Mouse (Mus musculus) CH12.LX (cell line): ENCODE data around the gene Pramel4. TPM values are rescaled to one million over a fixed set of nuclear protein-coding genes. Genes with fewer than 3 reads are reported as not detected.
"Not testable (repeated sequence)": the region's sequence is repeated elsewhere in the genome, so short reads cannot be mapped to it uniquely, and the experiment has no call there.

ENCODE experiments used
- DNase-seq: peaks from one replicate; pipeline ENCODE4 v3.0.0-alpha.2; 2013; ENCODE audit errors: extremely low read depth
- H3K27ac ChIP-seq: 2 replicates; pipeline ENCODE4 v1.5.1; 2012; ENCODE audit warnings: low read depth, mild to moderate bottlenecking, control low read depth, moderate library complexity; ENCODE audit not compliant: insufficient read depth
- H3K27me3 ChIP-seq: replicated peaks from 2 replicates; pipeline ENCODE3; 2012; ENCODE audit warnings: inconsistent platforms
- H3K36me3 ChIP-seq, 2 experiments: replicated peaks in 1 of 2; 2 replicates each; pipeline versions ENCODE3 to v1.6.1; 2012; ENCODE audit warnings: inconsistent platforms in 1 of 2, low read length in 1 of 2, mild to moderate bottlenecking in 1 of 2, mixed read lengths in 1 of 2, moderate library complexity in 1 of 2; ENCODE audit not compliant: control insufficient read depth in 1 of 2, insufficient read depth in 1 of 2
- H3K4me1 ChIP-seq, 2 experiments: 2 replicates each; pipeline ENCODE4 v1.6.1; 2012; ENCODE audit warnings: inconsistent platforms in 1 of 2, moderate library complexity in 1 of 2; ENCODE audit not compliant: insufficient read depth in 2 of 2, control insufficient read depth in 1 of 2
- H3K4me2 ChIP-seq: 2 replicates; pipeline ENCODE4 v1.6.1; 2012; ENCODE audit warnings: low read depth, mild to moderate bottlenecking, control low read depth; ENCODE audit not compliant: poor library complexity, insufficient read depth, severe bottlenecking
- H3K4me3 ChIP-seq, 3 experiments: fragments of 150-350 bp in 1 of 3; sonication (generic) in 1 of 3; replicated peaks in 1 of 3; 2 replicates each; pipeline versions ENCODE3 to v1.5.1; 2011 to 2012; ENCODE audit warnings: low read depth in 2 of 3, low read length in 2 of 3, mild to moderate bottlenecking in 2 of 3, moderate library complexity in 2 of 3, control low read depth in 1 of 3, improper control_type of control experiment in 1 of 3, inconsistent platforms in 1 of 3, mixed read lengths in 1 of 3; ENCODE audit not compliant: poor library complexity in 1 of 3
- H3K79me2 ChIP-seq: replicated peaks from 2 replicates; pipeline ENCODE4 v1.6.1; 2012; ENCODE audit warnings: mild to moderate bottlenecking, moderate library complexity; ENCODE audit not compliant: control insufficient read depth, poor library complexity, insufficient read depth, severe bottlenecking; ENCODE audit errors: extremely low read depth
- H3K9ac ChIP-seq: 2 replicates; pipeline ENCODE4 v1.6.1; 2012; ENCODE audit warnings: low read depth, mild to moderate bottlenecking, control low read depth, moderate library complexity; ENCODE audit not compliant: insufficient read depth
- H3K9me3 ChIP-seq: replicated peaks from 2 replicates; pipeline ENCODE3; 2012; ENCODE audit warnings: low read length, inconsistent platforms, mixed read lengths
- dilution Hi-C: fragments of 300-500 bp; cut with MboI; formaldehyde crosslinking; loops from 2 replicates; pipeline ENCODE4 v1.14.3; 2020; ENCODE audit warnings: low sequenced_read_pairs; ENCODE audit not compliant: extremely low pct_unique_long_range_greater_than_20kb, extremely low pct_ligation_motif_present
- in situ Hi-C: fragments of 300-500 bp; cut with MboI; formaldehyde crosslinking; loops from 3 replicates; pipeline ENCODE4 v1.14.3; 2019; ENCODE audit warnings: low sequenced_read_pairs, low pct_ligation_motif_present, low pct_unique_long_range_greater_than_20kb, mixed read lengths
- polyA plus RNA-seq: library from polyadenylated mRNA; unstranded; fragments of >175 nt; gene quantifications from 2 replicates; pipeline ENCODE4 v1.2.1, GENCODE M21; 2012; ENCODE audit warnings: low read depth; ENCODE audit not compliant: insufficient read length
- total RNA-seq, 2 experiments: library from RNA; depleted of rRNA; stranded (reverse); fragments of 300-350 nt in 1 of 2; fragments of >200 nt in 1 of 2; gene quantifications; 2 replicates each; pipeline ENCODE4 v1.2.3; 2012 to 2014

Pramel4 gene
- not detected in 2 replicates for total RNA-seq (2012; rRNA removed)
- total RNA-seq (2014; rRNA removed): not detected in 2 replicates
- not detected in 2 replicates for polyA plus RNA-seq

DNA sequence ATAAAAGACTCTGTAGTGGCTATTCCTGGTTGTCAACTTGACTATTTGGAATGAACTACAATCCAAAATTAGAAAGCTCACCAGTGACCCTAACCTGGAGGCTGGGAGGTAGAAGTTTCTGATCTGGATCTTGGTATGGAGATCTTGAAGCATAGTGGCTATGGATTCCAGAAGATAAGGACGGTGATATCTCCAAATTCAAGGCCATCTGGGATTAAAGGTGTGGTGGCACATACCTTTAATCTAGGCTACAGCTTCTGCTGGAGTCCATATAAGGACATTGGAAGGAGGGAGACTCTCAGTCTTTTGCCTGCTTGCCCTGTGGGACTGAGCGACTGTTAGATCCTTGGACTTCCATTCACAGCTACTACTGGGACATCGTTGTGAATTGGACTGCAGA, at the start of gene Pramel4:
Pramel4 (plus strand) TSS at position 301 of the 400 bp plus-strand sequence.
- H3K4me2 ChIP-seq, H3K9ac ChIP-seq, in situ Hi-C loops, dilution Hi-C loops, H3K4me1 ChIP-seq, DNase-seq, H3K4me3 ChIP-seq, H3K36me3 ChIP-seq, H3K79me2 ChIP-seq, H3K27ac ChIP-seq, H3K9me3 ChIP-seq, H3K27me3 ChIP-seq: not testable (repeated sequence)

- H3K4me3 ChIP-seq, H3K36me3 ChIP-seq, DNase-seq, H3K79me2 ChIP-seq, H3K9ac ChIP-seq, H3K9me3 ChIP-seq, H3K27ac ChIP-seq, dilution Hi-C loops, in situ Hi-C loops, H3K4me2 ChIP-seq, H3K27me3 ChIP-seq, H3K4me1 ChIP-seq: not testable (repeated sequence)
Measured at GRCm38 (mm10) chr4:144106174-144106573, 47.2 kb downstream of the Pramel4 start, which contains the start of gene Gm13102. TSS of gene Gm13102 (plus strand) at chr4:144106474.

Other genes starting within 250 kb of the Pramel4 start
- gene Gm13084, start 243.0 kb upstream of the Pramel4 start, total RNA-seq (2012; rRNA removed): not detected in 2 replicates
- gene Gm13084, start 243.0 kb upstream of the Pramel4 start, total RNA-seq (2014; rRNA removed): not detected in 2 replicates
- gene Gm13084, start 243.0 kb upstream of the Pramel4 start, polyA plus RNA-seq: not detected in 2 replicates
- gene Gm13103, start 212.6 kb upstream of the Pramel4 start, total RNA-seq (2012; rRNA removed): not detected in 2 replicates
- gene Gm13103, start 212.6 kb upstream of the Pramel4 start, total RNA-seq (2014; rRNA removed): not detected in 2 replicates
- gene Gm13103, start 212.6 kb upstream of the Pramel4 start, polyA plus RNA-seq: not detected in 2 replicates
- gene Pramef6, start 158.7 kb upstream of the Pramel4 start, total RNA-seq (2012; rRNA removed): not detected in 2 replicates
- gene Pramef6, start 158.7 kb upstream of the Pramel4 start, total RNA-seq (2014; rRNA removed): not detected in 2 replicates
- gene Pramef6, start 158.7 kb upstream of the Pramel4 start, polyA plus RNA-seq: not detected in 2 replicates
- gene Pramef25, start 108.1 kb upstream of the Pramel4 start, total RNA-seq (2012; rRNA removed): 0.08 TPM in 1 of 2 replicates, not detected in the other
- gene Pramef25, start 108.1 kb upstream of the Pramel4 start, total RNA-seq (2014; rRNA removed): not detected in 2 replicates
- gene Pramef25, start 108.1 kb upstream of the Pramel4 start, polyA plus RNA-seq: not detected in 2 replicates
- gene Gm13101, start 92.2 kb upstream of the Pramel4 start, total RNA-seq (2012; rRNA removed): not detected in 2 replicates
- not detected in 2 replicates for gene Gm13101, start 92.2 kb upstream of the Pramel4 start, total RNA-seq (2014; rRNA removed)
- not detected in 2 replicates for gene Gm13101, start 92.2 kb upstream of the Pramel4 start, polyA plus RNA-seq
- not detected in 2 replicates for gene Pramef17, start 64.8 kb upstream of the Pramel4 start, total RNA-seq (2012; rRNA removed)
- not detected in 2 replicates for gene Pramef17, start 64.8 kb upstream of the Pramel4 start, total RNA-seq (2014; rRNA removed)
- gene Pramef17, start 64.8 kb upstream of the Pramel4 start, polyA plus RNA-seq: not detected in 2 replicates
- gene Gm13102, start 47.3 kb downstream of the Pramel4 start, total RNA-seq (2012; rRNA removed): not detected in 2 replicates
- not detected in 2 replicates for gene Gm13102, start 47.3 kb downstream of the Pramel4 start, total RNA-seq (2014; rRNA removed)
- gene Gm13102, start 47.3 kb downstream of the Pramel4 start, polyA plus RNA-seq: not detected in 2 replicates
- gene Oog3, start 103.5 kb downstream of the Pramel4 start, total RNA-seq (2012; rRNA removed): not detected in 2 replicates
- not detected in 2 replicates for gene Oog3, start 103.5 kb downstream of the Pramel4 start, total RNA-seq (2014; rRNA removed)
- not detected in 2 replicates for gene Oog3, start 103.5 kb downstream of the Pramel4 start, polyA plus RNA-seq
- gene Oog2, start 131.6 kb downstream of the Pramel4 start, total RNA-seq (2012; rRNA removed): not detected in 2 replicates
- not detected in 2 replicates for gene Oog2, start 131.6 kb downstream of the Pramel4 start, total RNA-seq (2014; rRNA removed)
- gene Oog2, start 131.6 kb downstream of the Pramel4 start, polyA plus RNA-seq: not detected in 2 replicates
- gene C87977, start 154.2 kb downstream of the Pramel4 start, total RNA-seq (2012; rRNA removed): not detected in 2 replicates
- not detected in 2 replicates for gene C87977, start 154.2 kb downstream of the Pramel4 start, total RNA-seq (2014; rRNA removed)
- gene C87977, start 154.2 kb downstream of the Pramel4 start, polyA plus RNA-seq: not detected in 2 replicates
- gene Pramel5, start 221.4 kb downstream of the Pramel4 start, total RNA-seq (2012; rRNA removed): not detected in 2 replicates
- gene Pramel5, start 221.4 kb downstream of the Pramel4 start, total RNA-seq (2014; rRNA removed): not detected in 2 replicates
- gene Pramel5, start 221.4 kb downstream of the Pramel4 start, polyA plus RNA-seq: not detected in 2 replicates